Mouse (Mus musculus) myocyte (in vitro differentiated cells): Measurements from ENCODE around the gene Phactr2.

ENCODE experiments used
- CEBPB ChIP-seq: IDR thresholded peaks from 2 replicates; pipeline ENCODE4 v1.6.1; 2011; ENCODE audit warnings: mild to moderate bottlenecking, moderate library complexity; ENCODE audit not compliant: poor library complexity, insufficient read depth, severe bottlenecking
- E2F4 ChIP-seq: IDR thresholded peaks from one replicate; pipeline ENCODE4 v1.6.1; 2011; ENCODE audit warnings: mild to moderate bottlenecking, control low read depth, moderate library complexity; ENCODE audit not compliant: insufficient read depth
- MAX ChIP-seq: IDR thresholded peaks from one replicate; pipeline ENCODE4 v1.6.1; 2011; ENCODE audit warnings: low read depth, mild to moderate bottlenecking, control low read depth
- MYOD1 ChIP-seq, 3 experiments: IDR thresholded peaks; one replicate each; pipeline ENCODE4 v1.6.1; 2011; ENCODE audit warnings: control low read depth in 2 of 3, low read depth in 2 of 3, mild to moderate bottlenecking in 2 of 3, moderate library complexity in 1 of 3; ENCODE audit not compliant: insufficient read length in 2 of 3, control insufficient read depth in 1 of 3
- MYOG ChIP-seq, 3 experiments: IDR thresholded peaks; one replicate each; pipeline ENCODE4 v1.6.1; 2011; ENCODE audit warnings: control low read depth in 2 of 3, low read depth in 2 of 3, mild to moderate bottlenecking in 2 of 3; ENCODE audit not compliant: insufficient read length in 2 of 3, control insufficient read depth in 1 of 3, insufficient read depth in 1 of 3
- POLR2A ChIP-seq: IDR thresholded peaks from one replicate; pipeline ENCODE4 v1.6.1; 2011; ENCODE audit warnings: low read depth, mild to moderate bottlenecking, control low read depth, moderate library complexity; ENCODE audit not compliant: insufficient read length
- POLR2AphosphoS2 ChIP-seq: IDR thresholded peaks from one replicate; pipeline ENCODE4 v1.6.1; 2011; ENCODE audit warnings: low read depth, control low read depth; ENCODE audit not compliant: insufficient read length
- REST ChIP-seq: IDR thresholded peaks from one replicate; pipeline ENCODE4 v1.6.1; 2011; ENCODE audit warnings: mild to moderate bottlenecking, control low read depth, moderate library complexity; ENCODE audit not compliant: insufficient read depth, insufficient read length
- SRF ChIP-seq: IDR thresholded peaks from one replicate; pipeline ENCODE4 v1.6.1; 2011; ENCODE audit warnings: low read depth; ENCODE audit not compliant: control insufficient read depth, insufficient read length
- TCF12 ChIP-seq: IDR thresholded peaks from one replicate; pipeline ENCODE4 v1.6.1; 2011; ENCODE audit warnings: mild to moderate bottlenecking, control low read depth; ENCODE audit not compliant: poor library complexity, insufficient read depth, severe bottlenecking
- TCF3 ChIP-seq: IDR thresholded peaks from one replicate; pipeline ENCODE4 v1.6.1; 2011; ENCODE audit warnings: low read depth, control low read depth; ENCODE audit not compliant: insufficient read length
- USF1 ChIP-seq: IDR thresholded peaks from one replicate; pipeline ENCODE4 v1.6.1; 2011; ENCODE audit warnings: low read depth, mild to moderate bottlenecking, control low read depth, moderate library complexity

- TF ChIP-seq POLR2A (no peak), USF1 (no peak), CEBPB (no peak), MAX (no peak), TCF12 (no peak), TCF3 (no peak), MYOD1 (IDR thresholded peaks at IDR 0.05; ENCODE audit: control insufficient read depth in 1 of 3, insufficient read length in 2 of 3, low read depth in 2 of 3) (no peak), MYOG (IDR thresholded peaks at IDR 0.05; ENCODE audit: control insufficient read depth in 1 of 3, insufficient read depth in 1 of 3, insufficient read length in 2 of 3, low read depth in 2 of 3) (no peak), POLR2AphosphoS2 (no peak), SRF (no peak), E2F4 (no peak), REST (no peak)
These were observed 58.6 kb downstream of the Phactr2 start for GRCm38 (mm10) chr10:13415489-13416104.
